Mouse (Mus musculus): ENCODE data around the gene Thoc7.
A peak's percentile ranks its signal among the peaks of the same experiment; 100 is the strongest.

The Thoc7 gene

GRCm38 (mm10) chr14:13933290-13934051, 28.2 kb downstream of the Thoc7 start:
- peak; percentile 15 for DNase-seq (ENCODE audit: low read depth, low spot score)

GRCm38 (mm10) chr14:13917630-13918029, 44.0 kb downstream of the Thoc7 start:
- peak; percentile 92 for DNase-seq (ENCODE audit: low read depth, low spot score)

- no peak for DNase-seq (ENCODE audit: low read depth, low spot score)
Observed at GRCm38 (mm10) chr14:13917208-13917607, 44.4 kb downstream of the Thoc7 start.

DNA sequence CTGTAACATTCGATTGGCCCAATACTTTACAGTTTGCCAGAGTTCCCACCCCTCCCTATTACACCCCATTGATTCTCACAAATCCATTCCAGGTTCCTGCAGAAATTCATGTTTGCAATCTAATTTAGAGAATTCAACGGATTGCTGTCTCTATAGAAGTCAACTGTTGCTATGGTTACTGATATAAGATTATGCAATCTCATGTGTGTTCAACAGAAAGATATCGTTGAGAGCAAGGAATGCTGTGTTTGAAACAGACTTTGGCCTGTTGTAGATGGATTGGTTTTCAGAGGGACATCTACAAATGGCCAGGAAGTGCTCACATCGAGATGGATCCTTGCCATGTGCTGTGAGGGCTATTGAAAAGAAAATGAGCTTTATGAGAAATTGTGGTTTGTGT, 46.4 kb downstream of the Thoc7 start:
- peak; percentile 29 for DNase-seq (ENCODE audit: low read depth, low spot score)

- no peak for DNase-seq (ENCODE audit: low read depth, low spot score)
Observed at GRCm38 (mm10) chr14:13914387-13915082, 47.1 kb downstream of the Thoc7 start, which contains the start of gene Gm281. TSS of gene Gm281 (minus strand) at chr14:13914478.

DNA sequence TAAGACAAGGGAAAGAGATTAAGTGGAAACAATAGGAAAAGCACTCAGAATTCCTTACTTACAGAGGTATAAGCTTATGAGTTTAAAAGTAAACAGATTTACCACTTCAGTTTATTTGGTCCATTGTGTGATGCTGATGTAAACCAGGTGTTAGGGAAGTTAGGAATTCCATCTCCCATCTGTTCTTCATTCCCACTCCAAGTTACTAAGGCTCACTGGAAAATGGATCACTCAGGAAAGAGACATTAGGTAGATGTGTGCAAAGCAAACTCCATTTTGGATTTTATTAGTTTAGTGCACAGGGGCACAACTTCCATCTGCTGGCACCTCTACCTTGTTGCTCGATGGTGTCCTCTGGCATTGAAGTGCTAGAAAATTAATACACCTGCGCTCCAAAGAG, 51.5 kb downstream of the Thoc7 start:
- DNase-seq (ENCODE audit: low read depth, low spot score): no peak

DNA sequence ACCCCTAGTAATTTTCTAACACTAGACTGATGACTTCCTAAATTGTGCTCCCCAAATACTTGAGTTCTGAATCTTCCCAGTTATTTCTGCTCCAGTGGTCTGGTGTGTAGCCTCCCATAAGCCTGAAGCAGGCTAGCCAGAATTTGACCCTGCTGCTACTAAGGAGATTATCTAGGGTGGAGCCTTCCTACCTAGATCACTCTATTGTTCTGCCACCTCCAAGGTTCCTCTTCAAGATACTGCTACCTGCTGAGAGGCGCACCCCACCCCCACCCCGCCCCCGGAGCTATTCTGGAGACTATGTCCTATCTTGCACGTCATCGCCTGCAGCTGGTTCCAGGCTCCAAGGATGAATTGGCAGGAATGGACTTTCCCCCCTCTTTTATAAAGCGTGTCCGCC, 54.5 kb downstream of the Thoc7 start:
- DNase-seq (ENCODE audit: low read depth, low spot score): no peak

GRCm38 (mm10) chr14:13906461-13906860, 55.2 kb downstream of the Thoc7 start:
- DNase-seq (ENCODE audit: low read depth, low spot score): no peak

GRCm38 (mm10) chr14:13901611-13902067, 60.0 kb downstream of the Thoc7 start:
- DNase-seq (ENCODE audit: low read depth, low spot score): peak; percentile 89
